Mouse (Mus musculus) MEL (cell line): Measurements from ENCODE around the gene Limch1. TPM values are rescaled to one million over a fixed set of nuclear protein-coding genes. Genes with fewer than 3 reads are reported as not detected.

Experiments
- DNase-seq: peaks from one replicate; pipeline ENCODE4 v3.0.0; 2011; ENCODE audit warnings: low read depth, low spot score
- H3K27ac ChIP-seq: 2 replicates; pipeline ENCODE4 v1.5.1; 2012; ENCODE audit warnings: low read depth, mild to moderate bottlenecking, control low read depth, low read length, moderate library complexity; ENCODE audit not compliant: control insufficient read depth
- H3K27me3 ChIP-seq, 2 experiments: fragments of 150-350 bp in 1 of 2; sonication (generic) in 1 of 2; 2 replicates each; pipeline ENCODE4 v1.6.1; 2012; ENCODE audit warnings: low read length in 2 of 2, mild to moderate bottlenecking in 2 of 2, improper control_type of control experiment in 1 of 2, moderate library complexity in 1 of 2; ENCODE audit not compliant: insufficient read depth in 2 of 2, control insufficient read depth in 1 of 2
- H3K36me3 ChIP-seq, 2 experiments: 2 replicates each; pipeline ENCODE4 v1.6.1; 2012 to 2014; ENCODE audit warnings: low read length in 2 of 2, improper control_type of control experiment in 1 of 2, inconsistent platforms in 1 of 2, mild to moderate bottlenecking in 1 of 2; ENCODE audit not compliant: insufficient read depth in 2 of 2, control insufficient read depth in 1 of 2
- H3K4me1 ChIP-seq, 2 experiments: fragments of 150-350 bp in 1 of 2; sonication (generic) in 1 of 2; 2 replicates each; pipeline ENCODE4 v1.6.1; 2012; ENCODE audit warnings: low read length in 2 of 2, improper control_type of control experiment in 1 of 2, mild to moderate bottlenecking in 1 of 2; ENCODE audit not compliant: insufficient read depth in 2 of 2, control insufficient read depth in 1 of 2
- H3K4me3 ChIP-seq, 2 experiments: fragments of 150-350 bp in 1 of 2; sonication (generic) in 1 of 2; 2 replicates each; pipeline ENCODE4 v1.5.1; 2012; ENCODE audit warnings: low read depth in 2 of 2, low read length in 2 of 2, mild to moderate bottlenecking in 2 of 2, moderate library complexity in 2 of 2, control low read depth in 1 of 2, improper control_type of control experiment in 1 of 2; ENCODE audit not compliant: control insufficient read depth in 1 of 2, insufficient read depth in 1 of 2
- H3K79me2 ChIP-seq: 2 replicates; pipeline ENCODE4 v1.6.1; 2012; ENCODE audit warnings: mild to moderate bottlenecking, low read length, moderate library complexity; ENCODE audit not compliant: control insufficient read depth, poor library complexity, insufficient read depth
- H3K9ac ChIP-seq: 2 replicates; pipeline ENCODE4 v1.6.1; 2012; ENCODE audit warnings: low read depth, mild to moderate bottlenecking, control low read depth, low read length, moderate library complexity; ENCODE audit not compliant: control insufficient read depth, poor library complexity, severe bottlenecking
- H3K9me3 ChIP-seq: fragments of 150-350 bp; sonication (generic); replicated peaks from 2 replicates; pipeline ENCODE4 v1.6.1; 2012; ENCODE audit warnings: mild to moderate bottlenecking, low read length, improper control_type of control experiment, moderate library complexity; ENCODE audit not compliant: insufficient read depth
- BHLHE40 ChIP-seq: IDR thresholded peaks from 2 replicates; pipeline ENCODE4 v1.6.1; 2012; ENCODE audit warnings: low read depth, mild to moderate bottlenecking, inconsistent platforms, low read length, improper control_type of control experiment, borderline replicate concordance
- CHD1 ChIP-seq: IDR thresholded peaks from 2 replicates; pipeline ENCODE4 v1.6.1; 2012; ENCODE audit warnings: low read depth, mild to moderate bottlenecking, inconsistent platforms, low read length, improper control_type of control experiment
- CHD2 ChIP-seq: IDR thresholded peaks from 2 replicates; pipeline ENCODE4 v1.6.1; 2011; ENCODE audit warnings: low read length, improper control_type of control experiment
- ELF1 ChIP-seq: IDR thresholded peaks from 2 replicates; pipeline ENCODE4 v1.6.1; 2014; ENCODE audit warnings: low read depth, mild to moderate bottlenecking, inconsistent platforms, low read length, improper control_type of control experiment, moderate library complexity
- EP300 ChIP-seq, 2 experiments: IDR thresholded peaks; 2 replicates each; pipeline ENCODE4 v1.6.1; 2011; ENCODE audit warnings: improper control_type of control experiment in 2 of 2, low read length in 2 of 2, low read depth in 1 of 2, mild to moderate bottlenecking in 1 of 2
- GABPA ChIP-seq: IDR thresholded peaks from 2 replicates; pipeline ENCODE4 v1.6.1; 2012; ENCODE audit warnings: low read depth, mild to moderate bottlenecking, inconsistent platforms, low read length, improper control_type of control experiment, moderate library complexity
- GATA1 ChIP-seq: IDR thresholded peaks from 2 replicates; pipeline ENCODE4 v1.6.1; 2011; ENCODE audit warnings: low read depth, low read length, improper control_type of control experiment
- HCFC1 ChIP-seq: IDR thresholded peaks from 2 replicates; pipeline ENCODE4 v1.6.1; 2012; ENCODE audit warnings: low read depth, mild to moderate bottlenecking, inconsistent platforms, low read length, improper control_type of control experiment, moderate library complexity
- JUND ChIP-seq: IDR thresholded peaks from 2 replicates; pipeline ENCODE4 v1.6.1; 2011; ENCODE audit warnings: low read depth, mild to moderate bottlenecking, improper control_type of control experiment, low read length
- MAZ ChIP-seq: IDR thresholded peaks from 2 replicates; pipeline ENCODE4 v1.6.1; 2012; ENCODE audit warnings: low read depth, mild to moderate bottlenecking, inconsistent platforms, low read length, improper control_type of control experiment
- MEF2A ChIP-seq: IDR thresholded peaks from 2 replicates; pipeline ENCODE4 v1.6.1; 2014; ENCODE audit warnings: low read depth, mild to moderate bottlenecking, inconsistent platforms, low read length, improper control_type of control experiment; ENCODE audit not compliant: poor library complexity, insufficient replicate concordance, severe bottlenecking; ENCODE audit errors: extremely low read depth
- MXI1 ChIP-seq: IDR thresholded peaks from 2 replicates; pipeline ENCODE4 v1.6.1; 2011; ENCODE audit warnings: mild to moderate bottlenecking, low read depth, low read length, improper control_type of control experiment
- NRF1 ChIP-seq: IDR thresholded peaks from 2 replicates; pipeline ENCODE4 v1.6.1; 2014; ENCODE audit warnings: low read depth, mild to moderate bottlenecking, inconsistent platforms, low read length, improper control_type of control experiment, moderate library complexity; ENCODE audit not compliant: poor library complexity, insufficient read depth, severe bottlenecking
- POLR2A ChIP-seq, 2 experiments: IDR thresholded peaks; 2 replicates each; pipeline ENCODE4 v1.6.1; 2011 to 2012; ENCODE audit warnings: low read length in 2 of 2, mild to moderate bottlenecking in 2 of 2, control low read depth in 1 of 2, improper control_type of control experiment in 1 of 2, low read depth in 1 of 2, moderate library complexity in 1 of 2; ENCODE audit not compliant: control insufficient read depth in 1 of 2, insufficient read depth in 1 of 2, poor library complexity in 1 of 2
- POLR2AphosphoS2 ChIP-seq: IDR thresholded peaks from 2 replicates; pipeline ENCODE4 v1.6.1; 2011; ENCODE audit warnings: low read length, improper control_type of control experiment
- POLR2AphosphoS5 ChIP-seq: IDR thresholded peaks from 2 replicates; pipeline ENCODE4 v1.6.1; 2012; ENCODE audit warnings: low read depth, borderline replicate concordance, mild to moderate bottlenecking, inconsistent platforms, low read length, moderate library complexity, mixed read lengths
- RAD21 ChIP-seq: IDR thresholded peaks from 2 replicates; pipeline ENCODE4 v1.6.1; 2011; ENCODE audit warnings: mild to moderate bottlenecking, low read depth, low read length, improper control_type of control experiment
- RCOR1 ChIP-seq: IDR thresholded peaks from 2 replicates; pipeline ENCODE4 v1.6.1; 2012; ENCODE audit warnings: low read depth, mild to moderate bottlenecking, inconsistent platforms, low read length, improper control_type of control experiment
- SMC3 ChIP-seq: IDR thresholded peaks from 2 replicates; pipeline ENCODE4 v1.6.1; 2011; ENCODE audit warnings: low read depth, low read length, improper control_type of control experiment
- TCF12 ChIP-seq: IDR thresholded peaks from 2 replicates; pipeline ENCODE4 v1.6.1; 2014; ENCODE audit warnings: low read depth, mild to moderate bottlenecking, inconsistent platforms, low read length, improper control_type of control experiment, moderate library complexity
- UBTF ChIP-seq: IDR thresholded peaks from 2 replicates; pipeline ENCODE4 v1.6.1; 2012; ENCODE audit warnings: low read depth, mild to moderate bottlenecking, inconsistent platforms, low read length, improper control_type of control experiment, moderate library complexity, borderline replicate concordance; ENCODE audit not compliant: insufficient read depth
- USF2 ChIP-seq, 2 experiments: IDR thresholded peaks; 2 replicates each; pipeline ENCODE4 v1.6.1; 2011 to 2012; ENCODE audit warnings: improper control_type of control experiment in 2 of 2, low read length in 2 of 2, borderline replicate concordance in 1 of 2, inconsistent platforms in 1 of 2, low read depth in 1 of 2, mild to moderate bottlenecking in 1 of 2; ENCODE audit not compliant: insufficient read depth in 1 of 2
- ZC3H11A ChIP-seq: IDR thresholded peaks from 2 replicates; pipeline ENCODE4 v1.6.1; 2012; ENCODE audit warnings: low read depth, mild to moderate bottlenecking, inconsistent platforms, low read length, improper control_type of control experiment
- ZNF384 ChIP-seq: IDR thresholded peaks from 2 replicates; pipeline ENCODE4 v1.6.1; 2012; ENCODE audit warnings: low read depth, mild to moderate bottlenecking, inconsistent platforms, low read length, improper control_type of control experiment
- polyA plus RNA-seq, 2 experiments: library from polyadenylated mRNA; stranded (reverse) in 1 of 2; unstranded in 1 of 2; fragments of >175 nt in 1 of 2; fragments of >200 nt in 1 of 2; gene quantifications; 2 replicates each; pipeline versions ENCODE4 v1.2.1 to v1.2.4; 2012; ENCODE audit warnings: low replicate concordance in 2 of 2, low read depth in 1 of 2; ENCODE audit not compliant: insufficient read length in 2 of 2, insufficient read depth in 1 of 2, missing spikeins in 1 of 2
- total RNA-seq: library from RNA; depleted of rRNA; stranded (reverse); fragments of 300-350 nt; gene quantifications from 2 replicates; pipeline ENCODE4 v1.2.3, GENCODE M21; 2012

Gene Limch1
- total and polyA plus RNA-seq, 3 experiments = not detected

DNA sequence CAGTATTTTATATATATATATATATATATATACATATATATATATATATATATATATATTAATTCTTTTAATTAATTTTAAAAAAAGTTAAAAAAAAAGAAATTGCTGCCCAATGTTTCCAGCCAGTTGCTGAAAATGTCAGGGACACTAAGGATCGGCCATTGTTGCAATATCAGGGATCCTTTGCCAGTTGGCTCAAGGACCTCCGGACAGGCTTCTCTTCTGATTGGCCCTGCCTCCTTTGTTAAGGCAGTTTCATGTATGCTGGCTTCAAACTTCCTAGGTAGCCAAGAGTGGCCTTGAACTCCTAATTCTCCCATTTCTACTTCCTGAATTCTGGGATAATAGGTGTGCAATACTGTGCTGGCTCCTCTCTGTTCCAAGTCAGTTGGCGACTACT lies 6.3 kb upstream of the Limch1 start:
- no peak overlapping the region for H3K27ac ChIP-seq
- H3K36me3 ChIP-seq = no peaks in the 10 kb centered on the region
- no peak overlapping the region for H3K4me3 ChIP-seq
- no peak for DNase-seq
- no peaks in the 10 kb centered on the region for H3K9me3 ChIP-seq
- no peak for TF ChIP-seq SMC3
- no peak for TF ChIP-seq ELF1
- no peak for TF ChIP-seq MXI1
- no peak for TF ChIP-seq NRF1
- TF ChIP-seq RCOR1 = no peak
- TF ChIP-seq RAD21 = no peak
- TF ChIP-seq JUND = no peak
- TF ChIP-seq HCFC1 = no peak
- no peak for TF ChIP-seq POLR2AphosphoS5
- no peak for TF ChIP-seq TCF12
- no peak for TF ChIP-seq MAZ
- TF ChIP-seq CHD1 = no peak
- TF ChIP-seq UBTF = no peak
- no peak for TF ChIP-seq GATA1
- no peak for TF ChIP-seq ZNF384
- TF ChIP-seq USF2 (IDR thresholded peaks at IDR 0.05; ENCODE audit: borderline replicate concordance in 1 of 2, insufficient read depth in 1 of 2, low read depth in 1 of 2, low read length in 2 of 2) = no peak
- no peak for TF ChIP-seq POLR2AphosphoS2
- no peak for TF ChIP-seq EP300 (IDR thresholded peaks at IDR 0.05; ENCODE audit: low read depth in 1 of 2, low read length in 2 of 2)
- no peak for TF ChIP-seq MEF2A
- no peak overlapping the region for H3K9ac ChIP-seq
- H3K27me3 ChIP-seq = no peaks in the 10 kb centered on the region
- H3K79me2 ChIP-seq = no peaks in the 10 kb centered on the region
- H3K4me1 ChIP-seq = no peaks in the 10 kb centered on the region

GRCm38 (mm10) chr5:66745996-66746681 lies 512 bp downstream of the Limch1 start:
- no peak overlapping the region for H3K4me3 ChIP-seq
- H3K4me1 ChIP-seq = no peaks in the 10 kb centered on the region
- DNase-seq = no peak

More at GRCm38 (mm10) chr5:66745996-66746681, 512 bp downstream of the Limch1 start:
- Histone ChIP-seq H3K9ac (no peak overlapping the region), H3K79me2 (no peaks in the 10 kb centered on the region), H3K9me3 (no peaks in the 10 kb centered on the region), H3K36me3 (no peaks in the 10 kb centered on the region), H3K27me3 (no peaks in the 10 kb centered on the region), H3K27ac (no peak overlapping the region)
- TF ChIP-seq POLR2A (IDR thresholded peaks at IDR 0.05; ENCODE audit: control insufficient read depth in 1 of 2, insufficient read depth in 1 of 2, low read depth in 1 of 2, low read length in 2 of 2, poor library complexity in 1 of 2) (no peak), CHD2 (no peak), GABPA (no peak), BHLHE40 (no peak), ZC3H11A (no peak), ELF1 (no peak), EP300 (IDR thresholded peaks at IDR 0.05; ENCODE audit: low read depth in 1 of 2, low read length in 2 of 2) (no peak)
